In genomic region chr15:10439963-10440362, GRCm38 (mm10) we compare ENCODE assay signal across 12 mouse cellular contexts. TPM values are rescaled to one million over a fixed set of nuclear protein-coding genes. Genes with fewer than 3 reads are reported as not detected.
DNase-seq lines count a peak whose midpoint lies in the region; ATAC-seq and TF ChIP-seq lines count a peak whose summit lies in the region.
"Had no signal": no experiment of that assay in that cellular context is flagged by ENCODE, and none has a peak within 500 bp of the region (broad histone marks: within the 10 kb centered on the region; RNA-seq: fewer than 3 reads in every experiment).

No protein-coding gene starts in this region.

- no peak overlapping the region for H3K4me3 ChIP-seq in forebrain, postnatal 0 days (ENCODE audit: low read depth, low read length)
- no peak overlapping the region for H3K4me3 ChIP-seq in forebrain, embryonic 12.5 days (replicated peaks)
- no peak overlapping the region for H3K4me3 ChIP-seq in left cerebral cortex, adult 2 months
- no peak overlapping the region for H3K4me3 ChIP-seq in cortical plate, adult 2 months (ENCODE audit: insufficient read depth, low read length)
- H3K4me3 ChIP-seq: embryonic facial prominence, embryonic 12.5 days; liver, embryonic 13.5 days had no signal

- no peak for ATAC-seq in forebrain, postnatal 0 days
- ATAC-seq in forebrain, embryonic 12.5 days (ENCODE audit: low FRiP score), result no peak

- no peaks in the 10 kb centered on the region for H3K9me3 ChIP-seq in forebrain, postnatal 0 days (ENCODE audit: low read length)
- H3K9me3 ChIP-seq in forebrain, embryonic 12.5 days, result no peaks in the 10 kb centered on the region
- H3K9me3 ChIP-seq: embryonic facial prominence, embryonic 12.5 days; liver, embryonic 13.5 days had no signal

- peaks cover 9% of the 10 kb centered on the region; the same call in 1 of the 2 replicates for H3K36me3 ChIP-seq in forebrain, postnatal 0 days (ENCODE audit: insufficient read depth)
- peaks cover 8% of the 10 kb centered on the region for H3K36me3 ChIP-seq in forebrain, embryonic 12.5 days (replicated peaks)
- H3K36me3 ChIP-seq: liver, embryonic 13.5 days had no signal

- intact Hi-C loops in left cerebral cortex, adult 2 months (cut with DNase I), result loop anchor here (5.0 to 10.0 kb wide), 2 partner anchors 38 to 985 kb away; no protein-coding TSS in a partner anchor

- no peak overlapping the region for H3K27ac ChIP-seq in forebrain, postnatal 0 days (ENCODE audit: low read depth, low read length)
- no peak overlapping the region for H3K27ac ChIP-seq in forebrain, embryonic 12.5 days
- H3K27ac ChIP-seq in left cerebral cortex, adult 2 months, result no peak overlapping the region
- no peak overlapping the region for H3K27ac ChIP-seq in cortical plate, adult 2 months (ENCODE audit: insufficient read depth, low read length)
- H3K27ac ChIP-seq: embryonic facial prominence, embryonic 12.5 days; liver, embryonic 13.5 days had no signal

- H3K27me3 ChIP-seq in forebrain, postnatal 0 days (ENCODE audit: insufficient read depth, low read length), result no peaks in the 10 kb centered on the region
- H3K27me3 ChIP-seq in forebrain, embryonic 12.5 days, result no peaks in the 10 kb centered on the region
- H3K27me3 ChIP-seq: embryonic facial prominence, embryonic 12.5 days; liver, embryonic 13.5 days had no signal

- no peak for TF ChIP-seq POLR2A in cortical plate, adult 2 months (IDR thresholded peaks at IDR 0.05; ENCODE audit: extremely low read depth, insufficient read depth, low read length)

- peak; percentile 11 for DNase-seq in forebrain, postnatal 0 days
- DNase-seq in left cerebral cortex, adult 2 months (ENCODE audit: extremely low spot score in 1 of 2, low spot score in 2 of 2), result no peak
- DNase-seq in left cerebral cortex, adult 11 months (ENCODE audit: low spot score), result no peak
- DNase-seq in ES-CJ7 (ENCODE audit: low read depth, low spot score), result peak; percentile 18
- no peak for DNase-seq in frontal cortex, postnatal 25 days (ENCODE audit: low spot score in 2 of 2)
- DNase-seq in spleen, postnatal 36 days (ENCODE audit: low spot score in 2 of 2), result no peak
- DNase-seq: cerebellum, adult 11 months; layer of hippocampus, postnatal 36 days; liver, embryonic 13.5 days had no signal

- H3K9ac ChIP-seq in forebrain, postnatal 0 days, result no peak overlapping the region
- H3K9ac ChIP-seq in forebrain, embryonic 12.5 days, result no peak overlapping the region
- H3K9ac ChIP-seq: embryonic facial prominence, embryonic 12.5 days; liver, embryonic 13.5 days had no signal

- H3K4me1 ChIP-seq in forebrain, postnatal 0 days (ENCODE audit: insufficient read depth), result no peaks in the 10 kb centered on the region
- no peaks in the 10 kb centered on the region for H3K4me1 ChIP-seq in forebrain, embryonic 12.5 days
- H3K4me1 ChIP-seq in cortical plate, adult 2 months (ENCODE audit: control insufficient read depth, insufficient read depth, low read length), result peaks cover 3% of the 10 kb centered on the region
- H3K4me1 ChIP-seq: embryonic facial prominence, embryonic 12.5 days; liver, embryonic 13.5 days had no signal

- peak; percentile 26; the same call in 1 of the 2 replicates for TF ChIP-seq CTCF in forebrain, postnatal 0 days (IDR thresholded peaks at IDR 0.05; ENCODE audit: low read depth)
- TF ChIP-seq CTCF in left cerebral cortex, adult 2 months (IDR thresholded peaks at IDR 0.05), result peak; percentile 29
- peak; percentile 34 for TF ChIP-seq CTCF in cortical plate, adult 2 months (IDR thresholded peaks at IDR 0.05; ENCODE audit: extremely low read depth, insufficient read depth, low read length)

- no peak overlapping the region for H3K4me2 ChIP-seq in forebrain, postnatal 0 days (ENCODE audit: low read depth)
- H3K4me2 ChIP-seq in forebrain, embryonic 12.5 days, result no peak overlapping the region
- H3K4me2 ChIP-seq: embryonic facial prominence, embryonic 12.5 days; liver, embryonic 13.5 days had no signal

- WGBS in forebrain, postnatal 0 days, result 80% methylated on average over 6 of the region's 6 CpGs
- 80% methylated on average over 6 of the region's 6 CpGs for WGBS in forebrain, embryonic 12.5 days

RNA-seq across cellular contexts. Expression of gene Dnajc21, which starts 30.4 kb away (rescaled TPM):
- 10.5 and 13.8 TPM in 2 replicates for total RNA-seq in forebrain, postnatal 0 days (2014; rRNA removed)
- polyA plus RNA-seq in forebrain, postnatal 0 days (2015; fragmentation: Nextera tagmentation; extraction: Ambion mirVana), result 8.1 and 10.3 TPM in 2 replicates
- polyA plus RNA-seq in forebrain, embryonic 12.5 days (2016; fragmentation: Nextera tagmentation; extraction: Ambion mirVana), result 15.7 and 16.2 TPM in 2 replicates
- 10 to 100 TPM; 31.3 to 36.5 TPM for total RNA-seq in left cerebral cortex, adult 2 months (2021)
- 25.0 and 28.3 TPM in 2 replicates for polyA plus RNA-seq in cortical plate, adult 2 months (2012; rRNA removed)

RNA-seq across cellular contexts. Expression of gene Brix1, which starts 45.8 kb away (rescaled TPM):
- total RNA-seq in forebrain, postnatal 0 days (2014; rRNA removed), result 9.5 and 9.9 TPM in 2 replicates
- polyA plus RNA-seq in forebrain, postnatal 0 days (2015; fragmentation: Nextera tagmentation; extraction: Ambion mirVana), result 64.8 and 66.4 TPM in 2 replicates
- polyA plus RNA-seq in forebrain, embryonic 12.5 days (2016; fragmentation: Nextera tagmentation; extraction: Ambion mirVana), result 128 TPM in 2 replicates
- total RNA-seq in left cerebral cortex, adult 2 months (2021), result 10 to 100 TPM; 18.2 to 22.3 TPM
- polyA plus RNA-seq in cortical plate, adult 2 months (2012; rRNA removed), result 11.3 and 11.8 TPM in 2 replicates

RNA-seq across cellular contexts. Expression of gene Rad1, which starts 45.9 kb away (rescaled TPM):
- 22.0 and 23.3 TPM in 2 replicates for total RNA-seq in forebrain, postnatal 0 days (2014; rRNA removed)
- polyA plus RNA-seq in forebrain, postnatal 0 days (2015; fragmentation: Nextera tagmentation; extraction: Ambion mirVana), result 15.6 and 18.7 TPM in 2 replicates
- 40.4 and 42.9 TPM in 2 replicates for polyA plus RNA-seq in forebrain, embryonic 12.5 days (2016; fragmentation: Nextera tagmentation; extraction: Ambion mirVana)
- total RNA-seq in left cerebral cortex, adult 2 months (2021), result 10 to 100 TPM; 14.4 to 15.6 TPM
- polyA plus RNA-seq in cortical plate, adult 2 months (2012; rRNA removed), result 15.1 and 16.0 TPM in 2 replicates

Comparison
In these comparisons a context has a peak if more than half of its experiments do, and no peak if none do; other contexts are left out.
1. DNase-seq: peak in forebrain, postnatal 0 days (single experiment) and ES-CJ7 (single experiment); none in left cerebral cortex, adult 2 months (0 of 2), left cerebral cortex, adult 11 months (single experiment), frontal cortex, postnatal 25 days (0 of 2) and spleen, postnatal 36 days (0 of 2).
2. Peak in every context shown above with its lines, with median percentiles within 50 percentile points of each other: CTCF ChIP-seq.